Mouse (Mus musculus): Measurements from ENCODE around the gene Hbq1a. TPM values are rescaled to one million over a fixed set of nuclear protein-coding genes. Genes with fewer than 3 reads are reported as not detected.

Gene Hbq1a
- polyA plus RNA-seq, 1 experiment from 2014 or later = 6.4 TPM

DNA sequence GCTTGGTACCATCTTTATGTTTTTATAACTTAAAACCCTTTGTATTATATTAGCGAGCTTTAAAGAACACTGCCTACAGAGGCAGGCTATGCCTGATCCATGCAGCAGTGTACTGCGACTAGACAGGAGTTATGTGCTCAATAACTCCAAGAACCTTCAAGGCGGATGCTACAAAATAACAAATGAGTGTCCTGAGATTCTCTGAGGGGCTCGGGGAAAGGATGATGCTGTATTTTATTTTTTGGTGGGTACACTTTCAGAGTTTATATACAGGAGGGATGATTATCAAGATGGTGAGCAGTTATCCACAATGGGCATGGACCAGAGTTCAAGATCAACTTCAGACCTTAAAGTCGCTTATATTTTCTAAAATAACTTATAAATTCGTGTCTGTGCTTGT lies 33.1 kb upstream of the Hbq1a start:
- Histone ChIP-seq H3K9me3 (replicated peaks; ENCODE audit: control insufficient read depth, low read length) (no peaks in the 10 kb centered on the region), H3K27ac (ENCODE audit: low read length) (peak overlapping the region; percentile 99), H3K4me1 (ENCODE audit: control insufficient read depth, low read depth, low read length) (peaks cover 71% of the 10 kb centered on the region), H3K4me2 (ENCODE audit: low read depth, low read length) (peak overlapping the region; percentile 74), H3K4me3 (ENCODE audit: low read depth, low read length) (peak overlapping the region; percentile 85), H3K36me3 (ENCODE audit: control insufficient read depth, insufficient read depth) (no peaks in the 10 kb centered on the region; the same call in 1 of the 2 replicates), H3K9ac (ENCODE audit: low read depth, low read length) (peak overlapping the region; percentile 98), H3K27me3 (ENCODE audit: control insufficient read depth, insufficient read depth, low read depth, low read length) (no peaks in the 10 kb centered on the region)
- 22% methylated on average over 6 of the region's 6 CpGs for WGBS (ENCODE audit: insufficient replicate concordance)
- no peak for ATAC-seq (ENCODE audit: low read depth)

DNA sequence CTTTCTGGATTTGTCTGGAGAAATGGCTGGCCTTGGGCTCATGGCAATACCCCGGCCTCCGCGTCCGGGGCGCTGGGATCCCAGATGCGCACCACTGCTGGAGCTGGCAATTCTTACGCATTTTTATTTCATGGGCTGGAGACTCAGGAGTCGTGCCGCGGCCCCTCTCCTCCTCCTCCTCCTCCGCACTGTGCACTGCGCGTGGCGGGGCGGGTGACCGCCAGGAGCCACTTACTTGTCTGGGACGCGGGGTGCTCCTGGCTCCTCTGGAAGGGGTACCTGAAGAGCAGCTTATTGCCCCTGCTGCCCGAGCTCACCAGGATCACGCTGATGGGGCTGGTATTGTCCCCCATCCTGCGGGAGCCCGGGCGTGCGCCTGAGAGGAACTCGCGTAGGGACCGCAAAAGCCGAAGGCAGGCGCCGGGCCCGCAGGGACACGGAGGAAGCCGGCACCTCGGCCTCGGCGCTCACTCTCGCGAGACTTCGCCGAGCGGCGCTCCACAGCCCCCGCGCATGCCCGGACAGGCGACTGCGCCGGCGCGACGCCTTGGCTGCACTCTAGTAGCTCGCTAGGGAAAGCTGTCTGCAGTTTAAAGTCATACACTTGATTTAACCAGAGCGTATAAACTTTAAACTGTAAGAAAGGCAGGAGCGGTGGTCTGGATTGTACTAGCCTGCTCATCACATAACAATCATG lies 32.5 kb upstream of the Hbq1a start, which contains the start of gene Nprl3:
TSS of gene Nprl3 (minus strand) at position 520 of the 697 bp plus-strand sequence.
- no peaks in the 10 kb centered on the region; the same call in 1 of the 2 replicates for H3K36me3 ChIP-seq (ENCODE audit: control insufficient read depth, insufficient read depth)
- peak; percentile 77 for ATAC-seq (ENCODE audit: low read depth)
- H3K27ac ChIP-seq (ENCODE audit: low read length) = peak within 1 kb of the TSS; percentile 99
- under 1% methylated on average over 54 of the region's 54 CpGs for WGBS (ENCODE audit: insufficient replicate concordance)
- H3K4me1 ChIP-seq (ENCODE audit: control insufficient read depth, low read depth, low read length) = peaks cover 70% of the 10 kb centered on the region
- peak within 1 kb of the TSS; percentile 98 for H3K9ac ChIP-seq (ENCODE audit: low read depth, low read length)
- H3K27me3 ChIP-seq (ENCODE audit: control insufficient read depth, insufficient read depth, low read depth, low read length) = no peaks in the 10 kb centered on the region
- peak within 1 kb of the TSS; percentile 85 for H3K4me3 ChIP-seq (ENCODE audit: low read depth, low read length)
- no peaks in the 10 kb centered on the region for H3K9me3 ChIP-seq (replicated peaks; ENCODE audit: control insufficient read depth, low read length)
- peak within 1 kb of the TSS; percentile 74 for H3K4me2 ChIP-seq (ENCODE audit: low read depth, low read length)

DNA sequence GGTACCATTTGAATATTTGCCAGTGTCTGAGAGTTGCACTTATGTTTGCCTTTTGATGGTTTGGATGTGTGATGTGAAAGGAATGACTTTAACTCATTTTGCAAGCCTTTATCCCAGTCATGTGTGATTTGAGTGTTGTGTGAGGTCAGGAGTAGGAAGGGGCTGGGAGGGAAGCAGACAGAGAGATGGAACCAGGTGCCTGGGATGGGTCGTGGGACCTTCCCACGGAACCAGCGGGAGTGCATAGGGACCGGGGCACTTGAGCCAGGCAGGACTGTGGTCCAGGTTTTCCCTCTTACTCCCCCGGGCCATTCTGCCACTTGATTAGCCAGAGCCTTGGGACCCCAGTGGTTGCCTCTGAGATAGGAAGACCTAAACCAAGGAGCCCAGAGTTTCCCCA lies 31.9 kb upstream of the Hbq1a start:
- 17% methylated on average over 5 of the region's 5 CpGs for WGBS (ENCODE audit: insufficient replicate concordance)
- Histone ChIP-seq H3K4me1 (ENCODE audit: control insufficient read depth, low read depth, low read length) (peaks cover 64% of the 10 kb centered on the region), H3K27ac (ENCODE audit: low read length) (peak overlapping the region; percentile 99), H3K4me3 (ENCODE audit: low read depth, low read length) (peak overlapping the region; percentile 85), H3K4me2 (ENCODE audit: low read depth, low read length) (peak overlapping the region; percentile 74), H3K27me3 (ENCODE audit: control insufficient read depth, insufficient read depth, low read depth, low read length) (no peaks in the 10 kb centered on the region), H3K36me3 (ENCODE audit: control insufficient read depth, insufficient read depth) (no peaks in the 10 kb centered on the region), H3K9ac (ENCODE audit: low read depth, low read length) (peak overlapping the region; percentile 98), H3K9me3 (replicated peaks; ENCODE audit: control insufficient read depth, low read length) (no peaks in the 10 kb centered on the region)
- ATAC-seq (ENCODE audit: low read depth) = peak; percentile 3; the same call in 1 of the 2 replicates

DNA sequence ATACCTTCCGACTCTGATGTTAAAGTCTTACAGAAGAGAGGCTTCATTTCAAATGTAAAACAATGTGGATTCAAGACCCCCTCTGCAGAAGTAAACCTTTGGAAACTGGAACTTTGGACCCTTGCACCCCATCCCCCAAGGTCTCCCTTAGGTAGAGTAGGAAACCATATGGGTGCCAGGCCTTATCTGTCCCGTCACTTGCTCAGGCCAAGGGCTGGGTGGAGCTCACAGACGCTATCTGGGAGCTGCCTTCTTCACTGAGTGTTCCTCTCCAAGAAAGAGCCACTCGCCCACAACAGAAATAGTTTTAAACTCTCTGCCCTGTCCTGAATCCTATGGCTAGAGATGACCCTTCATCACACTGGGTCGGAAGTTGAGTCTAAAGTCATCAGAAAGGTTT lies 30.9 kb upstream of the Hbq1a start:
- Histone ChIP-seq H3K4me1 (ENCODE audit: control insufficient read depth, low read depth, low read length) (peaks cover 57% of the 10 kb centered on the region), H3K27me3 (ENCODE audit: control insufficient read depth, insufficient read depth, low read depth, low read length) (no peaks in the 10 kb centered on the region), H3K4me2 (ENCODE audit: low read depth, low read length) (peak overlapping the region; percentile 74), H3K4me3 (ENCODE audit: low read depth, low read length) (peak overlapping the region; percentile 85), H3K9me3 (replicated peaks; ENCODE audit: control insufficient read depth, low read length) (no peaks in the 10 kb centered on the region), H3K27ac (ENCODE audit: low read length) (peak overlapping the region; percentile 99), H3K36me3 (ENCODE audit: control insufficient read depth, insufficient read depth) (no peaks in the 10 kb centered on the region), H3K9ac (ENCODE audit: low read depth, low read length) (peak overlapping the region; percentile 98)
- ATAC-seq (ENCODE audit: low read depth) = peak; percentile 87
- 19% methylated on average over 5 of the region's 5 CpGs for WGBS (ENCODE audit: insufficient replicate concordance)

DNA sequence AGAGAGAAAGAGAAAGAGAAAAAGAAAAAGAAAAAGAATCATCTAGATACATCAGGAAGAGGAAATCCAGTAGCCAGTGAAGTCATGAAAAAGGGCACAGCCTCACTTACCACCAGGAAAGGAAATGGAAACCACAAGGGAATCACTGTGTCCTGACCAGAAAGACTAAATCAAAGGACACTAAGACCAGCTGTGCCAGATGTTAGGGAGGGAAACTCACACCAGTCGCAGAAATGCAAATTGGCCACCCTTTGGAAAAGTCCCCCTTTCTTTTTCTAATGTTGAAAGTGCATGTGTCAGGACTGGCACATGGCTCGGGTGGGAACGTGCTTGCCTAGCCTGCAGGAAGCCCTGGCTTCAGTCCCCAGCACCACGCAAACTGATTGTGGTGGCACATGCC lies 28.7 kb upstream of the Hbq1a start:
- H3K4me2 ChIP-seq (ENCODE audit: low read depth, low read length) = no peak overlapping the region
- no peak overlapping the region for H3K4me3 ChIP-seq (ENCODE audit: low read depth, low read length)
- H3K9me3 ChIP-seq (replicated peaks; ENCODE audit: control insufficient read depth, low read length) = no peaks in the 10 kb centered on the region
- H3K9ac ChIP-seq (ENCODE audit: low read depth, low read length) = peak overlapping the region; percentile 45
- peaks cover 40% of the 10 kb centered on the region for H3K4me1 ChIP-seq (ENCODE audit: control insufficient read depth, low read depth, low read length)
- ATAC-seq (ENCODE audit: low read depth) = no peak
- H3K27ac ChIP-seq (ENCODE audit: low read length) = peak overlapping the region; percentile 73
- WGBS (ENCODE audit: insufficient replicate concordance) = 42% methylated on average over 4 of the region's 4 CpGs
- no peaks in the 10 kb centered on the region for H3K36me3 ChIP-seq (ENCODE audit: control insufficient read depth, insufficient read depth)
- no peaks in the 10 kb centered on the region for H3K27me3 ChIP-seq (ENCODE audit: control insufficient read depth, insufficient read depth, low read depth, low read length)

DNA sequence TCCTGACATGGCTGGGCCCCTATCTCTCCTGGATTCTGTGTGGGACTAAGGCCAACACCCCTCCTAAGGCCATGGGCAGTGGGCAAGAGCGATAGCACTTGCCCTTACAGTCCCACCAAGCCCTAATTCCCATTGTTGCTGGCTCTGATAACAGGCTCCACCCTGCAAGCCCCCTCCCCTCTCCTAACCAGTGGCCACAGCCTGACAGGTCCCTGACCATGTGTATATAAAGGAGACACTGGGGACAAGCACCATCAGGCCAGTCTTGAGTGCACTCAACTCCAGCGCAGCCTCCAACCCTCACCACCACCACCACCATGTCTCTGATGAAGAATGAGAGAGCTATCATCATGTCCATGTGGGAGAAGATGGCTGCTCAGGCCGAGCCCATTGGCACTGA lies 23.5 kb upstream of the Hbq1a start, which contains the start of gene Hba-x:
TSS of gene Hba-x (plus strand) at position 54 of the 400 bp plus-strand sequence.
- Histone ChIP-seq H3K9ac (ENCODE audit: low read depth, low read length) (0 out of 2 replicates have a peak within 1 kb of the TSS, but pooled peaks have one; percentile 23), H3K4me2 (ENCODE audit: low read depth, low read length) (no peak within 1 kb of the TSS), H3K9me3 (replicated peaks; ENCODE audit: control insufficient read depth, low read length) (no peaks in the 10 kb centered on the region), H3K4me3 (ENCODE audit: low read depth, low read length) (no peak within 1 kb of the TSS), H3K27me3 (ENCODE audit: control insufficient read depth, insufficient read depth, low read depth, low read length) (peaks cover 16% of the 10 kb centered on the region), H3K36me3 (ENCODE audit: control insufficient read depth, insufficient read depth) (no peaks in the 10 kb centered on the region), H3K4me1 (ENCODE audit: control insufficient read depth, low read depth, low read length) (peaks cover 25% of the 10 kb centered on the region), H3K27ac (ENCODE audit: low read length) (peak within 1 kb of the TSS; percentile 43; the same call in 1 of the 2 replicates)
- no peak for ATAC-seq (ENCODE audit: low read depth)
- WGBS (ENCODE audit: insufficient replicate concordance) = 72% methylated on average over 3 of the region's 3 CpGs

DNA sequence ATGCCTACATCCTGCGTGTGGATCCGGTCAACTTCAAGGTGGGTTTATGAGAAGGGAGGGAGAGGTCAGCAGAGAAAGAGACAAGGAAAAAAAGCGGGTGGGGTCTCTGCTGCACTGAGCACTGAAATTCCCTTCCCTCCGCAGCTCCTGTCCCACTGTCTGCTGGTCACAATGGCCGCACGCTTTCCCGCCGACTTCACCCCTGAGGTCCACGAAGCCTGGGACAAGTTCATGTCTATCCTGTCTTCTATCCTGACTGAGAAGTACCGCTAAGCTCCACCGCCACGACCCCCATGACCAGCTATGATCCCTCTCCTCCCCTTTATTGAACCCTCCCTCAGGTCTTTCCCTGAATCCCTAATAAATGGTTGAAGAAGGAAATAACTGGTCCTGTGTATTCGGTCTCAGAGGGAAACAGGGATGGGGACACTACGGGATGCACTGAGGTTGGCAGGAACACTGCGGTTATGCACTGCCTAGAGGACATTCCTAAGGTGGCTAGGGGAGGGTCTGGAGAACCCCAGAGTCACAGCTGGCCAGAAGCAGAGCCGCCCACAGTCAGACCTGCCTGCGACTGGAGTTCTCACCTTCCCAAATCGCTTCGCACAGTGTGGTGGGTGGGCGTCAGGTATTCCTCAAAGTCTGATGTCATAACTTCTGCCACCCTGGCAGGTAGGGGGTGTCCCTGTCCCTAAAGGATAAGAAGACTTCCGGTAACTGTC lies 22.0 kb upstream of the Hbq1a start:
- no peak overlapping the region for H3K4me2 ChIP-seq (ENCODE audit: low read depth, low read length)
- H3K4me1 ChIP-seq (ENCODE audit: control insufficient read depth, low read depth, low read length) = peaks cover 29% of the 10 kb centered on the region
- 69% methylated on average over 21 of the region's 21 CpGs for WGBS (ENCODE audit: insufficient replicate concordance)
- no peak overlapping the region for H3K27ac ChIP-seq (ENCODE audit: low read length)
- H3K9me3 ChIP-seq (replicated peaks; ENCODE audit: control insufficient read depth, low read length) = no peaks in the 10 kb centered on the region
- no peak overlapping the region for H3K9ac ChIP-seq (ENCODE audit: low read depth, low read length)
- no peak overlapping the region for H3K4me3 ChIP-seq (ENCODE audit: low read depth, low read length)
- no peak for ATAC-seq (ENCODE audit: low read depth)
- no peaks in the 10 kb centered on the region for H3K36me3 ChIP-seq (ENCODE audit: control insufficient read depth, insufficient read depth)
- H3K27me3 ChIP-seq (ENCODE audit: control insufficient read depth, insufficient read depth, low read depth, low read length) = peaks cover 16% of the 10 kb centered on the region

DNA sequence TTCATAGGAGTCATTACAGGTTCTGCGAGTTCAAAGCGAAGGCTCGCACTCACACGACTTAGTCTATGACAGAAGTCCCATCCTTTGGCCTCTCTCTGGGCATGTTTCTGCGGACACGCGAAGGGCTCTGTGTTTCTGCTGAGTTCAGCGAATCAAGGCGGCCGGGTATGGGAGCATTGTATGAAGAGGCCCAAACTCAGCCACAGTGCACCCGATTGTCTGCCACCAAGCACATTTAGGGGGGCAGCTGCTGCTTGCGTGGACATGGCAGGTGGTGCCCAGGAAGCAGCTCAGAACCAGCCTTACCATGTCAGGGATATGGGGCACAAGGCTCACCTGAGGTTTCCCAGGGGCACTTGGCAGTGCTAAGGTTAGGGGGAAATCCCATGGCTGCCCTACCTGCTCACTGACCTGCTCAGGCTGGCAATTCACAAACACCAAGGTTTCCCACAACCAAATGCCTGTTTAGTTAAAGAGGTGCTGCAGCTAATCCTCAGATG lies 21.4 kb upstream of the Hbq1a start:
- Histone ChIP-seq H3K9me3 (replicated peaks; ENCODE audit: control insufficient read depth, low read length) (no peaks in the 10 kb centered on the region), H3K4me2 (ENCODE audit: low read depth, low read length) (no peak overlapping the region), H3K4me3 (ENCODE audit: low read depth, low read length) (no peak overlapping the region), H3K9ac (ENCODE audit: low read depth, low read length) (peak overlapping the region; percentile 17; the same call in 1 of the 2 replicates), H3K27me3 (ENCODE audit: control insufficient read depth, insufficient read depth, low read depth, low read length) (peaks cover 16% of the 10 kb centered on the region), H3K27ac (ENCODE audit: low read length) (no peak overlapping the region), H3K4me1 (ENCODE audit: control insufficient read depth, low read depth, low read length) (peaks cover 29% of the 10 kb centered on the region), H3K36me3 (ENCODE audit: control insufficient read depth, insufficient read depth) (no peaks in the 10 kb centered on the region)
- no peak for ATAC-seq (ENCODE audit: low read depth)
- 76% methylated on average over 12 of the region's 12 CpGs for WGBS (ENCODE audit: insufficient replicate concordance)

Measured in liver, embryonic 16.5 days (tissue).